Mouse (Mus musculus) urinary bladder, postnatal 4 days (tissue): Measurements from ENCODE around the gene Rdh16f2.
"Not testable (repeated sequence)": the region's sequence is repeated elsewhere in the genome, so short reads cannot be mapped to it uniquely, and the experiment has no call there.

Source experiments
- DNase-seq, 2 experiments: peaks; one replicate each; pipeline ENCODE4 v3.0.0; 2021 to 2022; ENCODE audit warnings: low spot score in 2 of 2

Rdh16f2 gene

GRCm38 (mm10) chr10:127891481-127891880 lies 25.2 kb downstream of the Rdh16f2 start:
- DNase-seq = no peak

GRCm38 (mm10) chr10:127893163-127894022 lies 27.1 kb downstream of the Rdh16f2 start:
- not testable (repeated sequence) for DNase-seq

DNA sequence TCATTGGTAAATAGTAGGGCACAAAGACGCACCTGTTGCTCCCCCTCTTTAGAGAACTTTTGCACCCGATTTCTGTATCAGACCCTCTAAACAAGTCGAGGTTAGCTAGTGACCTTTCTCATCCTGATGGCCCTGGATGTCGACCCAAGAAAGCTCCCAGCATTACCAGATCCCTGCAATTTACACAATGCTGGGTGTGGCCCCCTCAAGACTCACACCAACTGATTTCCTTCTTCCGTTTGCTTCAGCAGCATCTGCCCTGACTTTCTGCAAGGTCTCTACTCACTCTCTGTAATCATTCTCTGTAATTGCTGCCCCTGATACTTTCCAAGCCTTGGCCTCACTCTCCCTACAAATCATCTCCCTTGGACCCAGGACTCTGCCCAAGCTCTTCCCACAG lies 30.4 kb downstream of the Rdh16f2 start:
- DNase-seq = no peak

GRCm38 (mm10) chr10:127897506-127897905 lies 31.2 kb downstream of the Rdh16f2 start:
- DNase-seq = no peak

DNA sequence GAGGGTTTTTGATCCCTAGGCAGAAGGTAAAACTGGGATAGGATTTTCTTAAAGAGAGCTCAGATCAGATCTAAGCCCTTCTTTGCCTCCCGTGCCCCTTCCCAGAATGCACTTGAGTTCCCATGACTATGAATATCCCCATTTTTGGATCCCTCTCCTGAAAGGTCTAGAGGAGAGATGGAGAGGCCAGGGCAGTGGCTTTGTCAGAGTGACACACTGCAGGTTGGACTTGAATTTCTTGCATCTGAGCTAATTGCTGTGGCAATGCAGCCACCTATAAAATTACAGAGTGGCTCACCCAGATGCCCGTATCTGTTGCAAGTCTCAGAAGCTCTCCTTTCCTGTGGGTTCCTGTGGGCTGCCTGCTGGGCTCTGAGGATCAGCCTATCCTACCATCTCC lies 31.9 kb downstream of the Rdh16f2 start, which contains the start of gene Sdr9c7:
TSS of gene Sdr9c7 (plus strand) at position 301 of the 400 bp plus-strand sequence.
- DNase-seq = no peak

- DNase-seq = no peak
Measured at GRCm38 (mm10) chr10:127899783-127900182, 33.5 kb downstream of the Rdh16f2 start.

DNA sequence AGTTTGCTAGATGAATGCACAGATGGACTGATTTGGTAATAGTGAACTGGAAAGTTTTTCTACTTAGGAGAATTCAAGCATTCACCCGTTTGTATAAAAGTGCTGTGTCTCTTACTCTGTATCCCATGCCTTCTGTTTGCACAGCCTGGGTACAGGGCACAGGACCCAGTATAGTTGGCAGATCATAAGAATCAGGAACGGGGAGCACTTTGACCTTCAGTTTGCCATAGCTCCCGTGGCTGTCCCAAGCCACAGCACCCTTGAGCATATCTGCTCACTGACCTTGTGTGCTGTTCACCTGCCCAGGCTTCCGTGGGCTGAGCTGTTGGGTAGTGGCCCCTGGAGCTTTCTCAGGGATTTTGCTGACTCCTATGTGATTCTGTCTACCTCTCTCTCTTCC lies 35.5 kb downstream of the Rdh16f2 start:
- DNase-seq = no peak

GRCm38 (mm10) chr10:127903116-127903515 lies 36.8 kb downstream of the Rdh16f2 start:
- DNase-seq = no peak

- DNase-seq = peak in 1 of 2 experiments; percentile 31
Measured at GRCm38 (mm10) chr10:127904718-127905446, 38.6 kb downstream of the Rdh16f2 start.

GRCm38 (mm10) chr10:127906138-127906537 lies 39.9 kb downstream of the Rdh16f2 start:
- DNase-seq = no peak

DNA sequence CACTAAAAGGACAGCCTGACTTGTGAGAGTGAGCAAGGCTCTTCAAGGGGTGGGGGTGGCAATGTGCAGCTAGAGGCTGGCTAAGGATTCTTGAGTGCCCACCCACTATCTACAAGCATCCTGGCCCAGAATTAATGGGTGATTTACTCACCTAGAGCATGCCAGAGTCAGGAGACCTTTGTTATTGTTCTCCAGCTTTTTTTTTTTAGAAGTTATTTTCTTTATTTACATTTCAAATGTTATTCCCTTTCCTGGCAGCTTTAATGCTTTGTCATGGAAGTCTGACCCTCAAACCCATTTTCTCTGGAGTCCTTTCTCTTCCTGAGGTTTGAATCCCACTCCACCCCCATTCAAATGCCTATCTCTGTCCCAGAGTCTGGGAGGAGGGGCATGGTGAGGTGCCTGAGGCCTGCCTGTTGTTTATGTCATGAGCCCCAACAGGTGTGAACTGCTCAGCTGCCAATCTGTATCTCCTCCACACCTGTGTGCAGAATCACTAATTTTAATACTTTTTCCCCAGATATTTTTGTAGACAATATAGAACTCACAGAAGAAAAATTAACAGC lies 41.2 kb downstream of the Rdh16f2 start:
- no peak for DNase-seq

DNA sequence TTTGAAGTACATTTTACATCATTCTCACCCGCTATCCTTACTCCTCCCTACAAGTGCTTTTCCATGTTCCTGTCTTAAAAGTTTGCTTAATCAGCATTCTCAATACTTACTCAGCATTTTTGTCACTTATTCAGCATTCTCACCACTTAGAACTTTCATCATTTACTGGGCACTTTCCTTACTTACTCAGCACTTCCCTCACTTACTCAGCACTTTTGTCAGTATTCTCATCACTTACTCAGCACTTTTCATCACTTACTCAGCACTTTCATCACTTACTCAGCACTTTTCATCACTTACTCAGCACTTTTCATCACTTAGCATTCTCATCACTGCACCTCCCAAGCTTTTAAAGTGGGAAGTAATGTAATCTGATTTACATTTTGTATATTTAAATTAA lies 49.3 kb downstream of the Rdh16f2 start:
- DNase-seq = no peak

DNA sequence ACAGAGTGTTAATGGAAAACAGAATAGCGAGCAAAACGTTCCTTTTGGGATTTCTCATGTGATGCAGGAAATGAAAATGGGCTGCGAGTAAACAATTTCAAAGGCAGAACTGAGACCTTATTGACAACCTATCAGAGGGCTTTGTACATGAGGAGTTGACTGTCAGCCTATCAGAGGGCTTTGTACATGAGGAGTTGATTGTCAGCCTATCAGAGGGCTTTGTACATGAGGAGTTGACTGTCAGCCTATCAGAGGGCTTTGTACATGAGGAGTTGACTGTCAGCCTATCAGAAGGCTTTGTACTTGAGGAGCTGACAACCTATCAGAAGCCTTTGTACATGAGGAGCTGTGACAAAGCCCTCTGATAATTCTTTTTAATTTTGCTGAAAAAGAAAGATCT lies 50.9 kb downstream of the Rdh16f2 start:
- DNase-seq = not testable (repeated sequence)

DNA sequence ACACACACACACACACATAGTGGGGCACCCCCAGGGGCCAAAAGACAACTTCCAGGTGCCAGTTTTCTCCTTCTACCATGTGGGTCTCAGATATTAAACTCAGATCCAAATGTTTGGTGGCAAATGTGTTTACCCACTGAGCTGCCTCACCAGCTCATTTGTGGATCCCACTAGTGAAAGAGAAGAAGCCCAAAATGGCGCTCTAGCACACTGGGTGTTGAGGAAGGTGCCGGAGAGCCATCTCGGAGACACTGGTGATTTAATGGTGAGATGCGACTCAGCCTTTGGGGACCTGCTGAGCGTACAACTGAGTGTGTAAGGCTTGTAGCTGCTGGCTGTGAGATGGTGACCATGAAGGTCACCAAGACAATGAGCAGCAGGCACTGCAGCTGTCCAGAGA lies 51.4 kb downstream of the Rdh16f2 start:
- no peak for DNase-seq

- DNase-seq = no peak
Measured at GRCm38 (mm10) chr10:127922241-127922640, 56.0 kb downstream of the Rdh16f2 start.

DNA sequence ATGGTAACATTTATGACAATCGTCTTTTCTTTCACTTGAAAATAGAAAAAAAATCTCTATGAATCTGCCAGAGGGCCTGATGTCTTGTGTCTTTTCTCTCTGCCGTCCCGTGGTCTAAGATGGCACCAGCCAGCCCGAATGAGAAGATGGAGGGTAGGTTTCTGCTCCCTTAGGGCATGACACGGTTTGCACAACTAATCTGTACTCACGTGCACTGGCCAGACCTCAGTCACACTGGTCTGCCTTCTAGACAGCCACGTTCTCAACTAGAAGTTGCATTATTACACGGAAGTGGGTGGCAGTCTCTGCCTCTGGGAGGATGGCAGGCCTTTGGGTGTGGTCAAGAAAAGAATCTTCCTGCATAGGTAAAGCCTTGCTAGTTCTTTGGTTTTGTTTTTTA lies 56.8 kb downstream of the Rdh16f2 start:
- DNase-seq = no peak

DNA sequence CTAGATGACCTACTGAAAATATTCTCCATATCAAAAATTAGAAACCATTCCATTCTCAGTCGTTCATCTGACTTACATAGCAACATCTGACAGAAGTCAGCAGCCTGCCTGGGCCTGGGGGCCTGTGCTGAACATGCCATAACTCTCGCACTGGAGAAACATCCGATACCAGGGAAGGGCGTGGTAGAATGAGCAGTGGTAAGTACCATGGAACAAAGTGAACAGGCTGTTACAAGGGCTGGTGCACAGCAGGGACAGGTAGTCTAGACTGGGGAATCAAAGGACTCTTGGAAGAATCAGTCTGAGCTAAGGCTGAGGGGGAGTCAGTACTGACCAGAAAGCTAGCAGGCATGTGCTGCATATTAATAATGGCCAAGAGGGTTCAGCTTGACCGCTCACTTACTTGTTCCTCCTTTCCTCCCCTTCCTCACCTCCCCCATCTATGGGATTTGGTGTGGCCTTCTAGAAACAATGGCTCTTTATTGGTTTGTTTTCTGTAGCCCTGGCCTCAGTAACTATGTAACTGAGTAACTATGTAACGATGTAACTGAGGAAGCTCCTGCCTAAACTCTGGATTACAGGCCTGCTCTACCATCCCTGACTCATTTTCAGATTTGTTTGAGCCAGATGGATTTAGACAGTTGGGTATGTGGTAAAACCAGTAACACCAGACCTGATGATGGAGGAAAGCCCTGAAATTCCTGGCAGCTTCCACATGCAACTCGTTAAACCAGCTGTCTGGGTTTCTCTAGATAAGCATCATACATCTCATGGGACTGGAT lies 58.5 kb downstream of the Rdh16f2 start:
- no peak for DNase-seq
